Mouse (Mus musculus) adrenal gland, postnatal 4 days (tissue): ENCODE measurements around the gene 6430571L13Rik. TPM values are rescaled to one million over a fixed set of nuclear protein-coding genes. Genes with fewer than 3 reads are reported as not detected.

Source experiments
- DNase-seq, 2 experiments: peaks; one replicate each; pipeline ENCODE4 v3.0.0; 2021 to 2022; ENCODE audit warnings: low spot score in 2 of 2, mixed read lengths in 2 of 2
- long read RNA-seq, 2 experiments: library from polyadenylated mRNA; stranded (forward); transcript quantifications; one replicate each; pipeline ENCODE4 v2.0.0; 2021
- total RNA-seq, 2 experiments: library from RNA; stranded (reverse); gene quantifications; 2 replicates each; pipeline ENCODE4 v1.2.3; 2021

6430571L13Rik gene
- 1 to 10 TPM; 4.2 to 4.3 TPM for total RNA-seq
- long read RNA-seq, experiment 1, partial matches to known transcripts = 2 of 4 reads
- long read RNA-seq, experiment 1, other reads (novel, unspliced or antisense) = 1 of 4 reads
- long read RNA-seq, experiment 2, partial matches to known transcripts = 2 of 7 reads
- long read RNA-seq, experiment 2, other reads (novel, unspliced or antisense) = 2 of 7 reads

- DNase-seq = peak; percentile 81 to 83
Measured at GRCm38 (mm10) chr9:107340267-107340859, at the start of gene 6430571L13Rik. TSS of gene 6430571L13Rik (plus strand) at chr9:107340602.

- DNase-seq = peak; percentile 60 to 69
Measured at GRCm38 (mm10) chr9:107290897-107291296, 49.5 kb upstream of the 6430571L13Rik start.

GRCm38 (mm10) chr9:107294249-107294648 is 46.2 kb upstream of the 6430571L13Rik start:
- peak; percentile 56 to 64 for DNase-seq

- no peak for DNase-seq
Measured at GRCm38 (mm10) chr9:107295616-107296015, 44.8 kb upstream of the 6430571L13Rik start.

- no peak for DNase-seq
Measured at GRCm38 (mm10) chr9:107296016-107296040, 44.6 kb upstream of the 6430571L13Rik start, which contains the start of gene Cish. TSS of gene Cish (plus strand) at chr9:107296026.

- DNase-seq = no peak
Measured at GRCm38 (mm10) chr9:107296041-107296440, 44.4 kb upstream of the 6430571L13Rik start.

GRCm38 (mm10) chr9:107296501-107296965 is 43.9 kb upstream of the 6430571L13Rik start:
- peak; percentile 74 to 85 for DNase-seq

- no peak for DNase-seq
Measured at GRCm38 (mm10) chr9:107297059-107297458, 43.3 kb upstream of the 6430571L13Rik start.

GRCm38 (mm10) chr9:107297658-107298057 is 42.7 kb upstream of the 6430571L13Rik start:
- no peak for DNase-seq

GRCm38 (mm10) chr9:107298059-107298780 is 42.2 kb upstream of the 6430571L13Rik start:
- no peak for DNase-seq

- no peak for DNase-seq
Measured at GRCm38 (mm10) chr9:107298876-107299275, 41.5 kb upstream of the 6430571L13Rik start.

- DNase-seq = no peak
Measured at GRCm38 (mm10) chr9:107299783-107300182, 40.6 kb upstream of the 6430571L13Rik start.

- no peak for DNase-seq
Measured at GRCm38 (mm10) chr9:107300224-107300973, 40.0 kb upstream of the 6430571L13Rik start.

GRCm38 (mm10) chr9:107301554-107302331 is 38.7 kb upstream of the 6430571L13Rik start:
- DNase-seq = no peak

- DNase-seq = no peak
Measured at GRCm38 (mm10) chr9:107302592-107302991, 37.8 kb upstream of the 6430571L13Rik start.

GRCm38 (mm10) chr9:107303121-107303820 is 37.1 kb upstream of the 6430571L13Rik start:
- no peak for DNase-seq

- DNase-seq = no peak
Measured at GRCm38 (mm10) chr9:107303900-107304299, 36.5 kb upstream of the 6430571L13Rik start.

GRCm38 (mm10) chr9:107304383-107304782 is 36.0 kb upstream of the 6430571L13Rik start:
- DNase-seq = no peak

- DNase-seq = no peak
Measured at GRCm38 (mm10) chr9:107305012-107305411, 35.4 kb upstream of the 6430571L13Rik start.
